Comparison of ENCODE assay signal across 8 mouse cellular contexts in genomic region chr7:127935028-127935722, GRCm38 (mm10). TPM values are rescaled to one million over a fixed set of nuclear protein-coding genes. Genes with fewer than 3 reads are reported as not detected.
DNase-seq lines count a peak whose midpoint lies in the region; ATAC-seq and TF ChIP-seq lines count a peak whose summit lies in the region.

No protein-coding gene starts in this region.

- H3K4me2 ChIP-seq in kidney, embryonic 14.5 days (replicated peaks; ENCODE audit: low read depth, low read length) = peak overlapping the region; percentile 99
- peak overlapping the region; percentile 91 for H3K4me2 ChIP-seq in limb, embryonic 15.5 days
- peak overlapping the region; percentile 55 for H3K4me2 ChIP-seq in midbrain, postnatal 0 days (ENCODE audit: low read depth, low read length, poor library complexity, severe bottlenecking)

- peaks cover 15% of the 10 kb centered on the region for H3K4me1 ChIP-seq in embryonic fibroblast, embryonic 13.5 days (ENCODE audit: control insufficient read depth, insufficient read depth, low read length)
- peaks cover 48% of the 10 kb centered on the region for H3K4me1 ChIP-seq in heart, embryonic 10.5 days
- peaks cover 29% of the 10 kb centered on the region for H3K4me1 ChIP-seq in kidney, embryonic 14.5 days (ENCODE audit: control insufficient read depth, insufficient read depth, low read length)
- H3K4me1 ChIP-seq in limb, embryonic 15.5 days = peaks cover 26% of the 10 kb centered on the region
- H3K4me1 ChIP-seq in midbrain, postnatal 0 days (ENCODE audit: insufficient read depth, low read length) = peaks cover 5% of the 10 kb centered on the region; the same call in 1 of the 2 replicates

- TF ChIP-seq POLR2A in embryonic fibroblast, embryonic 13.5 days (IDR thresholded peaks at IDR 0.05; ENCODE audit: low read depth, low read length) = peak; percentile 76

- peak overlapping the region; percentile 34 for H3K4me3 ChIP-seq in C2C12 (ENCODE audit: insufficient read depth, poor library complexity, severe bottlenecking)
- peak overlapping the region; percentile 51 for H3K4me3 ChIP-seq in embryonic fibroblast, embryonic 13.5 days (ENCODE audit: insufficient read depth, low read length)
- peak overlapping the region; percentile 88 for H3K4me3 ChIP-seq in heart, embryonic 10.5 days
- peak overlapping the region; percentile 71 for H3K4me3 ChIP-seq in kidney, embryonic 14.5 days (ENCODE audit: low read length)
- peak overlapping the region; percentile 79 for H3K4me3 ChIP-seq in limb, embryonic 15.5 days
- H3K4me3 ChIP-seq in midbrain, postnatal 0 days (ENCODE audit: low read depth, low read length) = peak overlapping the region; percentile 69

- TF ChIP-seq CTCF in C2C12 (IDR thresholded peaks at IDR 0.05; ENCODE audit: control insufficient read depth, insufficient read depth, insufficient read length) = peak; percentile 97
- TF ChIP-seq CTCF in embryonic fibroblast, embryonic 13.5 days (IDR thresholded peaks at IDR 0.05; ENCODE audit: borderline replicate concordance, insufficient read depth, low read length) = peak; percentile 67
- peak; percentile 99 for TF ChIP-seq CTCF in midbrain, postnatal 0 days (IDR thresholded peaks at IDR 0.05)

- H3K9me3 ChIP-seq in heart, embryonic 10.5 days = no peaks in the 10 kb centered on the region
- no peaks in the 10 kb centered on the region for H3K9me3 ChIP-seq in kidney, embryonic 14.5 days (ENCODE audit: control insufficient read depth, low read length)
- H3K9me3 ChIP-seq in limb, embryonic 15.5 days = no peaks in the 10 kb centered on the region
- H3K9me3 ChIP-seq in midbrain, postnatal 0 days (ENCODE audit: low read length) = no peaks in the 10 kb centered on the region

- H3K27me3 ChIP-seq in C2C12 (ENCODE audit: control insufficient read depth, insufficient read depth, insufficient read length) = no peaks in the 10 kb centered on the region
- H3K27me3 ChIP-seq in heart, embryonic 10.5 days (ENCODE audit: insufficient read depth, poor library complexity, severe bottlenecking) = peaks cover 12% of the 10 kb centered on the region
- no peaks in the 10 kb centered on the region for H3K27me3 ChIP-seq in kidney, embryonic 14.5 days (ENCODE audit: control insufficient read depth, insufficient read depth, low read length)
- H3K27me3 ChIP-seq in limb, embryonic 15.5 days = peaks cover 3% of the 10 kb centered on the region; the same call in 1 of the 2 replicates
- 0 out of 2 replicates have a peak, but pooled peaks cover 1% of the 10 kb centered on the region for H3K27me3 ChIP-seq in midbrain, postnatal 0 days (ENCODE audit: insufficient read depth, low read length)

- ATAC-seq in kidney, embryonic 14.5 days (ENCODE audit: low FRiP score, low TSS enrichment) = peak; percentile 94
- peak; percentile 95 for ATAC-seq in limb, embryonic 15.5 days (ENCODE audit: insufficient number of reproducible peaks, low FRiP score, low TSS enrichment, low read depth)
- peak; percentile 94 for ATAC-seq in midbrain, postnatal 0 days (ENCODE audit: low FRiP score)

- H3K79me2 ChIP-seq in C2C12 (ENCODE audit: control insufficient read depth, insufficient read depth) = no peaks in the 10 kb centered on the region

- WGBS in heart, embryonic 10.5 days = 7% methylated on average over 32 of the region's 32 CpGs
- WGBS in kidney, embryonic 14.5 days = 8% methylated on average over 31 of the region's 32 CpGs
- 6% methylated on average over 32 of the region's 32 CpGs for WGBS in limb, embryonic 15.5 days
- 6% methylated on average over 32 of the region's 32 CpGs for WGBS in midbrain, postnatal 0 days

- peak; percentile 98 for DNase-seq in brain, adult 2 months (ENCODE audit: low read depth, low spot score)
- DNase-seq in heart, embryonic 10.5 days (ENCODE audit: low spot score) = peak; percentile 98
- DNase-seq in midbrain, postnatal 0 days (ENCODE audit: low spot score) = peak; percentile 95
- peak; percentile 96 to 97 for DNase-seq in spleen, postnatal 10 days (ENCODE audit: low spot score in 2 of 2)

- H3K36me3 ChIP-seq in C2C12 (ENCODE audit: control insufficient read depth, insufficient read depth) = no peaks in the 10 kb centered on the region
- H3K36me3 ChIP-seq in heart, embryonic 10.5 days = 0 out of 2 replicates have a peak, but pooled peaks cover 4% of the 10 kb centered on the region
- H3K36me3 ChIP-seq in kidney, embryonic 14.5 days (ENCODE audit: control insufficient read depth, insufficient read depth, low read length) = no peaks in the 10 kb centered on the region
- no peaks in the 10 kb centered on the region for H3K36me3 ChIP-seq in limb, embryonic 15.5 days
- H3K36me3 ChIP-seq in midbrain, postnatal 0 days (ENCODE audit: insufficient read depth, low read length) = no peaks in the 10 kb centered on the region

- H3K9ac ChIP-seq in kidney, embryonic 14.5 days (ENCODE audit: low read depth, low read length) = peak overlapping the region; percentile 76
- peak overlapping the region; percentile 76 for H3K9ac ChIP-seq in limb, embryonic 15.5 days
- H3K9ac ChIP-seq in midbrain, postnatal 0 days (replicated peaks; ENCODE audit: low read length, poor library complexity, severe bottlenecking) = peak overlapping the region; percentile 83

- H3K27ac ChIP-seq in embryonic fibroblast, embryonic 13.5 days (ENCODE audit: insufficient read depth, low read length) = peak overlapping the region; percentile 36
- peak overlapping the region; percentile 92 for H3K27ac ChIP-seq in heart, embryonic 10.5 days
- peak overlapping the region; percentile 47; the same call in 1 of the 2 replicates for H3K27ac ChIP-seq in kidney, embryonic 14.5 days (ENCODE audit: low read depth, low read length)
- peak overlapping the region; percentile 88 for H3K27ac ChIP-seq in limb, embryonic 15.5 days
- H3K27ac ChIP-seq in midbrain, postnatal 0 days (ENCODE audit: low read depth, low read length) = peak overlapping the region; percentile 85

- H3ac ChIP-seq in C2C12 (ENCODE audit: control insufficient read depth, insufficient read length, low read depth) = peak overlapping the region; percentile 87

- no peaks in the 10 kb centered on the region for H3K79me3 ChIP-seq in C2C12 (ENCODE audit: low read depth)

TF ChIP-seq in C2C12, 6 proteins besides CTCF, POLR2A, EP300 and RAD21 (continues in another document):
- TF ChIP-seq FOSL1 (IDR thresholded peaks at IDR 0.05; ENCODE audit: insufficient read depth, low read length, poor library complexity, severe bottlenecking) (no peak), MYOG (IDR thresholded peaks at IDR 0.05; ENCODE audit: control insufficient read depth, extremely low read depth, insufficient read length) (no peak), CEBPB (IDR thresholded peaks at IDR 0.05; ENCODE audit: low read depth) (no peak)

RNA-seq across cellular contexts. Expression of gene Prss8, which starts 5.3 kb away (rescaled TPM):
- not detected for polyA plus RNA-seq in C2C12 (2012; fragmentation: generic; extraction: Trizol)
- polyA plus RNA-seq in embryonic fibroblast, embryonic 13.5 days (2011; ENCODE audit: insufficient read length, low read depth, missing spikeins) = not detected in 2 replicates
- polyA plus RNA-seq in heart, embryonic 10.5 days (2016; fragmentation: Nextera tagmentation; extraction: Ambion mirVana) = 2.3 and 8.9 TPM in 2 replicates
- polyA plus RNA-seq in kidney, embryonic 14.5 days (2014; fragmentation: Nextera tagmentation; extraction: Ambion mirVana) = 44.7 and 47.1 TPM in 2 replicates
- 11.5 and 14.2 TPM in 2 replicates for polyA plus RNA-seq in limb, embryonic 15.5 days (2015; fragmentation: Nextera tagmentation; extraction: Ambion mirVana)
- 0.90 and 2.7 TPM in 2 replicates for total RNA-seq in midbrain, postnatal 0 days (2014; rRNA removed)
- 0.37 and 0.69 TPM in 2 replicates for polyA plus RNA-seq in midbrain, postnatal 0 days (2015; fragmentation: Nextera tagmentation; extraction: Ambion mirVana)

RNA-seq across cellular contexts. Expression of gene Prss36, which starts 11.3 kb away (rescaled TPM):
- 4.7 TPM for polyA plus RNA-seq in C2C12 (2012; fragmentation: generic; extraction: Trizol)
- 6.8 and 7.1 TPM in 2 replicates for polyA plus RNA-seq in embryonic fibroblast, embryonic 13.5 days (2011; ENCODE audit: insufficient read length, low read depth, missing spikeins)
- 10.9 and 13.0 TPM in 2 replicates for polyA plus RNA-seq in heart, embryonic 10.5 days (2016; fragmentation: Nextera tagmentation; extraction: Ambion mirVana)
- polyA plus RNA-seq in kidney, embryonic 14.5 days (2014; fragmentation: Nextera tagmentation; extraction: Ambion mirVana) = 12.1 and 12.4 TPM in 2 replicates
- 11.6 and 12.9 TPM in 2 replicates for polyA plus RNA-seq in limb, embryonic 15.5 days (2015; fragmentation: Nextera tagmentation; extraction: Ambion mirVana)
- total RNA-seq in midbrain, postnatal 0 days (2014; rRNA removed) = 6.1 and 20.1 TPM in 2 replicates
- 13.3 and 15.5 TPM in 2 replicates for polyA plus RNA-seq in midbrain, postnatal 0 days (2015; fragmentation: Nextera tagmentation; extraction: Ambion mirVana)

RNA-seq across cellular contexts. Expression of gene Kat8, which starts 22.9 kb away (rescaled TPM):
- 18.7 TPM for polyA plus RNA-seq in C2C12 (2012; fragmentation: generic; extraction: Trizol)
- 19.8 and 24.5 TPM in 2 replicates for polyA plus RNA-seq in embryonic fibroblast, embryonic 13.5 days (2011; ENCODE audit: insufficient read length, low read depth, missing spikeins)
- 31.0 and 39.7 TPM in 2 replicates for polyA plus RNA-seq in heart, embryonic 10.5 days (2016; fragmentation: Nextera tagmentation; extraction: Ambion mirVana)
- polyA plus RNA-seq in kidney, embryonic 14.5 days (2014; fragmentation: Nextera tagmentation; extraction: Ambion mirVana) = 37.2 and 48.9 TPM in 2 replicates
- 37.8 and 38.7 TPM in 2 replicates for polyA plus RNA-seq in limb, embryonic 15.5 days (2015; fragmentation: Nextera tagmentation; extraction: Ambion mirVana)
- total RNA-seq in midbrain, postnatal 0 days (2014; rRNA removed) = 28.1 and 33.7 TPM in 2 replicates
- 34.8 TPM in 2 replicates for polyA plus RNA-seq in midbrain, postnatal 0 days (2015; fragmentation: Nextera tagmentation; extraction: Ambion mirVana)

RNA-seq across cellular contexts. Expression of gene Bckdk, which starts 31.3 kb away (rescaled TPM):
- 52.4 TPM for polyA plus RNA-seq in C2C12 (2012; fragmentation: generic; extraction: Trizol)
- 57.3 and 63.5 TPM in 2 replicates for polyA plus RNA-seq in embryonic fibroblast, embryonic 13.5 days (2011; ENCODE audit: insufficient read length, low read depth, missing spikeins)
- polyA plus RNA-seq in heart, embryonic 10.5 days (2016; fragmentation: Nextera tagmentation; extraction: Ambion mirVana) = 143 and 176 TPM in 2 replicates
- polyA plus RNA-seq in kidney, embryonic 14.5 days (2014; fragmentation: Nextera tagmentation; extraction: Ambion mirVana) = 152 and 155 TPM in 2 replicates
- 98.3 and 117 TPM in 2 replicates for polyA plus RNA-seq in limb, embryonic 15.5 days (2015; fragmentation: Nextera tagmentation; extraction: Ambion mirVana)
- 47.8 and 77.7 TPM in 2 replicates for total RNA-seq in midbrain, postnatal 0 days (2014; rRNA removed)
- polyA plus RNA-seq in midbrain, postnatal 0 days (2015; fragmentation: Nextera tagmentation; extraction: Ambion mirVana) = 52.7 and 63.7 TPM in 2 replicates

RNA-seq across cellular contexts. Expression of gene Fus, which starts 32.1 kb away (rescaled TPM):
- polyA plus RNA-seq in C2C12 (2012; fragmentation: generic; extraction: Trizol) = 468 TPM
- polyA plus RNA-seq in embryonic fibroblast, embryonic 13.5 days (2011; ENCODE audit: insufficient read length, low read depth, missing spikeins) = 861 and 978 TPM in 2 replicates
- 280 and 362 TPM in 2 replicates for polyA plus RNA-seq in heart, embryonic 10.5 days (2016; fragmentation: Nextera tagmentation; extraction: Ambion mirVana)
- 62.7 and 77.7 TPM in 2 replicates for polyA plus RNA-seq in kidney, embryonic 14.5 days (2014; fragmentation: Nextera tagmentation; extraction: Ambion mirVana)
- polyA plus RNA-seq in limb, embryonic 15.5 days (2015; fragmentation: Nextera tagmentation; extraction: Ambion mirVana) = 339 and 390 TPM in 2 replicates
- 29.3 and 41.9 TPM in 2 replicates for total RNA-seq in midbrain, postnatal 0 days (2014; rRNA removed)
- polyA plus RNA-seq in midbrain, postnatal 0 days (2015; fragmentation: Nextera tagmentation; extraction: Ambion mirVana) = 207 and 244 TPM in 2 replicates

Comparison
In these comparisons a context has a peak if more than half of its experiments do, and no peak if none do; other contexts are left out.
1. Peak in every context shown above with its lines: DNase-seq, ATAC-seq, H3K4me3 ChIP-seq and H3K27ac ChIP-seq.
2. H3K4me3 ChIP-seq: peak in every context shown above with its lines; median percentile 88 in heart, embryonic 10.5 days; 79 in limb, embryonic 15.5 days; 71 in kidney, embryonic 14.5 days; 69 in midbrain, postnatal 0 days; 51 in embryonic fibroblast, embryonic 13.5 days; 34 in C2C12.
3. H3K27ac ChIP-seq: peak in every context shown above with its lines; median percentile 92 in heart, embryonic 10.5 days; 88 in limb, embryonic 15.5 days; 85 in midbrain, postnatal 0 days; 47 in kidney, embryonic 14.5 days; 36 in embryonic fibroblast, embryonic 13.5 days.